Mouse (Mus musculus) heart, postnatal 0 days (tissue): ENCODE results near the gene Nkiras2.

Experiments used
- CTCF ChIP-seq: IDR thresholded peaks from 2 replicates; pipeline ENCODE4 v1.5.1; 2016; ENCODE audit warnings: antibody characterized with exemption, control low read depth, low read depth
- EP300 ChIP-seq: IDR thresholded peaks from 2 replicates; pipeline ENCODE4 v1.6.1; 2016; ENCODE audit warnings: antibody characterized with exemption, low read depth

DNA sequence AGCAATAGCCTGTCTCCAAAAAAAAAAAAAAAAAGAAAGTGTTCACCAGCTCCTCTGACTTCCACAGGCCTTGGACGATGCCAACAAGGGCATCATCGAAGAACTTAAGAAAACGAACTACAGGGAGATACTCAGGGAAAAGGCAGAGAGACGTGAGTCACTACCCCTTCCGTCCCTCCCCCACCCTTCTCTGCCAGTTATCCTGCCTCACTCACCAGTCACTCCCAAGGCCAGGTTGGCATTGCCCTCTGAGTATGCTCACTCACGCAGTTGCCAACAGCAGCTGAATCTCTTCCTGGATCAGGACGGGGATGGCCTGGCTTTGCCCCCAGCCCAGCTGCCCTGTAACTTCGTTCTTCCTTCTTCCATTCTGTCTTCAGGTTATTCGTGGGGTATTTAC lies 49.3 kb upstream of the Nkiras2 start:
- no peak for TF ChIP-seq CTCF
- TF ChIP-seq EP300 = no peak
